Mouse (Mus musculus): ENCODE measurements around the gene Slc9a9.

Slc9a9 gene

DNA sequence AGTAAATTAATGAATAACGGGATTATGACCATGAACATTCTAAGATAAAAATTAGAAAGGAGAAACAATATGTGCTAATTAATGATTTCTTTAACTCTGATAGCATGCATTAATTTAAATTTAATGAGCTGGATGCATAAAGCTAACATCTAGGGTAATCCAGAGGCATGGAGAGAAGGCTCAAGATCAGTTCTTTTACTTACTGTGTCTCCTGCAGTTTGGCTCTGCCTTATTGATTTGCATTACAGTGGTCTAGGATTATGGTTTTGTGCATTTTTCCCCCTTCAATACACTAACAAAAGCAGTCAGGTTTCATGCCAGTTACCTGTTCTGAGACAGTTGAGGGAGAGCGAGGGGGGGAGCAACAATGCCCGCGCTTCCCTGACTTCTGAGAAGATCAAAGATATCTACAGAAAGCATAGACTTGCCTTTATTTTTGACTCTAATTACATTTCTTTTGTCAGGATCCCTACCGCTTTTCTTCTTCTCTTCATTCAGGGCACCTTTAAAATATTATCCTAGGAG lies 298.9 kb downstream of the Slc9a9 start:
- DNase-seq: no peak

DNA sequence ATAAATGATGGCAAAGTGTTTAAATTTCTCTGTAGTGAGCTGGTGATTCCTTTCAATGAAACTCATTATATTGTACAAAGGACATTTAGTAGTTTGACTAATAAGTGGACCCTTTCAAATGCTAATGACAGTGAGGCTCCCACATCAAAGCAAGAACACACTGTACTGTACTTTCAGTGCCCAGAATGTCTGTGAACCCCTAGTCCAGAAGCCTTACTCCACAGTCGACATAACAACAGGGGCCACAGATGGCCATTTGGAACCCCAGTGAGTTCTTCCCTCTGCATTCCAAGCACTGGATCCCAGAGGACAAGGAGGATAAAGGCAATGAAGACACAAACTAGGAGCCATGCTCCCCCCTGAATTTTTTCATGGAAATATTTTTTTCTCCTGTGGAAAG lies 299.4 kb downstream of the Slc9a9 start:
- DNase-seq: no peak

DNA sequence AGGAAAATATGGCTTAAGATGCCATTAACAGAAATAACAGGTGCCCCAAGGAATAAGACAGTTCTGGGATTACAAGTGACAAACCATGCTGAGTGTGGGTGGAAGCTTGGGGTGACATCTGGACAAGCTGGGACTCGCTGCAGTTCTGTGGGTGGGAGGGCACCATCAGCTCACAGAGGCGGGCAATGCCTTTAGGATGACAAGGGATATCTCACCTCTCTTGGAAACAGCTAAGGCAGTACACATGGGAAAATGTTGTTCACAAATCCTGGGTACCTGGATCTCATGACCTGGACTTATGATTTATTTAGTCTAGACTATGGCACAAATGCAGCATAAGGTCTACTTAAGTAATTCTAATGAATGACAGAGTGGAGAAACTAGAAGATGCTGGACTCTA lies 302.3 kb downstream of the Slc9a9 start:
- DNase-seq: no peak

DNA sequence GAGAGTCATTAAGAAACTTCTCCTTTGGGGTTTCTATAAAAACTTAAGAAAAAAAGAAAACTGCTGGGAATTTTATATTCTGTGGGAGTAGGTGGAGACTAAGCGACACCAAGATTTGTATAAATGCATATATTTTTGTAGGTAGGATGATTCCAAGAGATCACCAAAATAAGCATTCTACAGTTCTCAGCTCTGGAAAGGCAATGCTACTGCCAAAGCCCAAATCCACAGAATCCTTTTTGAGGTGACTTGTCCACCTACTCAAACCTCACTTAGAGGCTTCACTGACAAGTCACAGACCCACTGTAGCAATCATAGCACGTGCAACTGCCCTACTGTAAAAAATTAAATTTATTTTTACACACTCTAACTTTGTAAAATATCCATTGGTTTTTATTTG lies 303.0 kb downstream of the Slc9a9 start:
- no peak for DNase-seq

DNA sequence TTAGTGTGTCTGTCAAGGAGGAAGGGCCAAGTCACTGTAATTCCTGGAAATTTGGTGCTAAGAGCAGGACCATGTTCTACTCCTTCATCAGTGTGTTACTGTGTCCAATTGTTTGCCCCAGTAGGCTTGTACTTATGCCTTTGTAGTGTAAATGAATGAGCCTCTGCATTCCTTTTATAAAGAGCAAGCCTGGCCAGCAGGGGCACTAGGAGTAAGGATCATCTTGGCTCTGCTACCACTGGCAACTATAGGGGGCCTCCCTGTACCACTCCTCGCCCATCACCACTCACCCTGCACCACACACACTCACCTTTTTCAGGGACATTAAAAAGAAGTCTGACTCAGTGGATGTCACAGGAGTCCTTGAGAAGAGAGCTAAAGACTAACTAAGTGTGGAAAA lies 306.5 kb downstream of the Slc9a9 start:
- no peak for DNase-seq

DNA sequence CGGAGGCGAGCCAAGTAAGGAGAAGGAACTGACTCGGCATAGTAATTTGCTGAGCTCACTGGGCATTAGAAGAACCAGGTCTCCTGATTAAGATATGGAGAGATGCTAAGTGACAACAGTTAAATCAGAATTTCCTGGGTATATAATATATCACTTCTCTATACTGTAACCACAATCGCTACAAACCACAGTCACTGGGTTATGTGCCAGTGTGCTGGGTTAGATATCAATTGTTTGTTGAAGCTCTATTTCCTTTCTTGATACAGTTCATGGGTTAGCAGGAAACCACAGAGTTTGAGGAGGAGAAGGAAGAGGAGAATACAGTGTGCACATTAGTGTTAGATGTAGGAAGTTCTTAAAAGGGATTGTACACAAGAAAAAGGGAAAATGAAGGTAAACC lies 323.9 kb downstream of the Slc9a9 start:
- DNase-seq: no peak

DNA sequence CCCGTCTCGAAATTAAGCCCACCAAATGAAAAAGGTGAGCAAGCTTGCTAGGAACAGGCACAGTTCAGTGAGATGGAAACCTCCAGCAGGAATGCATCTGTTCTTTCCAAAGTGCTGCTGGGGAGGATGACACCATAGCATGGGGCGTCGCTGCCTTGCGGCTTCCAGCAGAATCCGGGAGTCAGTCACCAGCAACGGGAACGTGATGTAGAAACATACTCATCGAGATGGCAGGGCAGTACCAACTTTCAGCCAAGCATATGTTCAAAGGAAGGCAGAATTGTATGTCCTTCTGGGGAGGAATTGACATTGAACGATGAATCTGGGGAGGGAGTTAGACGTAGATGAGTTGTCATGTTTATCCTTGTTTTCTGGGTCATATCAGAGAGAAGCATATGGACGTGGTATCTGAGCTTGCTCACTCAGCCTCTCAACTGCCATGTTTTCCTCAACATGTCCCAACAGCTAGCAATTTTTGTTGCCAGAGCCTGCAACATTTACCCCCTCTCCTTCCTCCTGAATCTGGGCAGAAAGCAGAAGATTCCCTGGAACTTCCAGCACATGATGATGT lies 350.5 kb downstream of the Slc9a9 start:
- no peak for DNase-seq

DNA sequence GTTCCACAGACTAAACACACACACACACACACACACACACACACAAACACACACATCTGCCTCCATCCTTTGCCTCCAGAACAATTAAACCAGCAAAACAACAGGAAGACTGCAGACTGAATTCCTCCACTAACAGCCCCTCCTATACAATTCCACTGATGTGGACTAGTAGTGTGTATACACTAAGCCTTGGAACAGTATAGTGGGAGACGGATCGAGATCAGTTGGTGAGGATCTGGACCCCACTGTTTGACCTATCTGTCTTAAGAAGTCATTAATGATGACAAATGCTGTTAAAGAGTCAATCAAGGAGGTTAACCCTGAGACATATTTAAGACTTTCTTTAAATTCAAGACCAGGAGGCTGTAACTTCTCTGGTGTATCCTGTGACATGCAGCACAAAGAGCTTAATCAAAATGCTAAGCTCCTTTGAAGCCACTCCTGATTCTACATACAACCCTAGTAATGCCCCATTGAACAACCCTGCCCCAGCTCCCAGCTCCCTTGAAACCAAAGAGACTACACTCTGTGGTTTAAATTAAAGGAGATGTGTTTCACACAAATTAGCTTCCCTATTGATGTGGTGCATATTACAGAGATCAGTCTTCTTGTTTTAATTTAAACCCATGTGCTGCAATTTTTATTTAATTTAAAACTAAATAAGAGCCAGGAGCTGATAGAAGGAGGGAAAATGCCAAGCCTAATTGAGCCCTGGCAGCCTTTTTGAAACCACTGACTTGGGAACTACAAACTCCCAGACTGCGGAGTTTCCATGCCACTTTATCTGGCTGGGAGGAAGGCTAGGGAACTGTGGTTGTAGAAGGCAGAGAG lies 364.6 kb downstream of the Slc9a9 start:
- DNase-seq: no peak

DNA sequence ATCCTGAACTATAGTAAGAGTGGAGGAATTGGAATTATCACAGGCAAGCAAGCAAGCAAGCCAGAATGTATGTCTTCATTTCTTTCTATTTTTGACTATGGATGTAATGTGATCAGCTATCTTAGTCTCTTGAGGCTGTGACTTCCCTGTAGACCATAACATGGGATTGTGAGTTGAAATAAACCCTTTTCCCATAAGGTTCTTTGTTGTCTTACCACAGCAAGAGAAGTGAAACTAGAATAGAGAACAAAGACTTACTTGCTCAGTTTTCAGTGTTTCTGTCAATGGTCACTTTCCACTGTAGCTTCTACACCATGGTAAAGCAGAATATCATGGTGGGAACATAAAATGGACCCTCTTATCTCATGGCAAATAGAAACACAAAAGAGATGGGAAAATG lies 366.5 kb downstream of the Slc9a9 start:
- no peak for DNase-seq

DNA sequence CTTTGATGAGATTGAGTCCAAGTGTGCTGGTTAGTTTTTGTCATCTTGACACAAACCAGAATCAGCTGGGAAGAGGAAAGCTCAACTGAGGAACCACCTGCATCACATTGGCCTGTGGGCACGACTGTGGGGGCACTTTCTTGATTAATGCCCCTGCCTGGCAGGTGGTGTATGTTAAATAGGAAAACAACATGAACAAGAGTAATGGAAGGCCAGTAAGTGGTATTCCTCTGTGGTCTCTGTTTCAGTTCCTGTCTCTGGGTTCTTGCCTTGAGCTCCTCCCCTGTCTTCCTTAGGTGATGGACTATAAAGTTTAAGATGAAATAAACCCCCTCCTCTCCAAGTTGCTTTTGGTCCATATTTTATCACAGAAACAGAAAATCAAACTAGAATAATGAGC lies 372.7 kb downstream of the Slc9a9 start:
- no peak for DNase-seq

DNA sequence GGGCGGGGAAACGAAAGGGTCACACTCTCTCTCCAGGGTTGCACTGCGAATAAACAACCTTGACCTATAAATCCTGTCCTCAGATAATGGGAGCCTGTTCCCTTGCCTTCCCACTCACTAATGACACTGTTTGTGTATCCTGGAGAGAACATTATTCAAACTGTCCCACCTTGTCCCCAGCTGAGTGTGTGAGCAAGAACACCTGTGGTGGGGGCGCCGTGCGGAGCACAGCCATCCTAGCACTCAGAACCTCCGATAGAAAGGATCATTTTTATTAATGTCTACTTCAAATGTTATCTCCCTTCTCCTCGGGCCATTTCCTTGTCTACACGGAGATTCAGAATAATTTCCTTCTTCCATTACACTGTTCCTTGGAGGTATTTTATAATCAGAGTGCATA lies 382.5 kb downstream of the Slc9a9 start:
- no peak for DNase-seq

DNA sequence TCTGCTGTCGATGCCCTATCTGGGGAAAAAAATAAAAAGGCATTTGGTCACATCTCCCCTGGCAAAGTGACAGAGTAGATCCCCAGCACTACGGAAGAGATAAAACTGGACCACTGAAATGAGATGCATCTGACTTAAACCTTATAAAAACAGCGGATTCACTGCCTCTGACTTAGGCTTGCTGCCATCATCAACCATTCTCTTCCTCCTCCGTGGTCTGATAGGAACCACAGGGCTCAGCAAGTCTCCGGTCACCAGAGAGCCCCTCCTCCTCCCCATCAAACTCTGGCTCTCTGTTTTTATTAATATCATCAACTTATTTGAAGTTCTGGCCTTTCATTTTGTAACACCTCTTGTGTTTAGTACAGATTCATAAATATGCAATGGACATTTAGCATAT lies 383.5 kb downstream of the Slc9a9 start:
- DNase-seq: no peak

DNA sequence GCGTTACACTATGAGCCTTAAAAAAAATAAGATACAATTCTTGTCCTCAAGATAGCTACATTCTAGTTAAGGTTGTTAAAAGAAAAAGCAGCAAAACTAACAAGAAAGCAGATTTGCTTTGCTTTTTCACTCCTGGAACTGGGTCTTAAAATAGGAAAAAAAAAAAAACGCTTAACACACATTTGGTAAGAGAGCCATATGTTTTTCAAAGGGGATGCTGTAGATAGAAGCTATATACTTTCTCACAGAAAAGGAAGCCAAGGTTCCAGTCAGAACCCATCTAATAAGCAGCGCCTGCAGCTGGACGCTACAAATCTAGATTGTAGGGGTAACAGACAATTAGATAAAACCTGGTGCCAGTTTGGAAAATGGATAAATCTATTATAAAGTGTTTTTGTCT lies 386.1 kb downstream of the Slc9a9 start:
- DNase-seq: no peak

DNA sequence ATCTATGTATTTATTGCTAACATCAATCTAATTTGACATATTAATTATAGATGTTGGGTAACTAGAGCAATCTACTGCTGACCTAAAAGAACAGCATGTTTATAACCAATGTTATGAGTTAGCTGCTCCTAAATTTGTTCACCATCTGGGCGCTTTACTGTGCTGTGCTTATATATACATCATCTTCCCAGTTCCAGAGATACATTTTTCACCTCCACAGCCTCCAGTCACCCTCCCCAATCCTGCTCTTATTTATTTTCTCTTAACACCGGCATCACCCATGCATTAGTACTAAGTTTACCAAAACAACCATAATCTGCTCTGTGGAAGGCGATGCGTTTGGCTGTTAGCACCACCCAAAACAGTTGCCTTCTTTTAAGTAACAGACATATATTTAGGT lies 391.0 kb downstream of the Slc9a9 start:
- DNase-seq: no peak

DNA sequence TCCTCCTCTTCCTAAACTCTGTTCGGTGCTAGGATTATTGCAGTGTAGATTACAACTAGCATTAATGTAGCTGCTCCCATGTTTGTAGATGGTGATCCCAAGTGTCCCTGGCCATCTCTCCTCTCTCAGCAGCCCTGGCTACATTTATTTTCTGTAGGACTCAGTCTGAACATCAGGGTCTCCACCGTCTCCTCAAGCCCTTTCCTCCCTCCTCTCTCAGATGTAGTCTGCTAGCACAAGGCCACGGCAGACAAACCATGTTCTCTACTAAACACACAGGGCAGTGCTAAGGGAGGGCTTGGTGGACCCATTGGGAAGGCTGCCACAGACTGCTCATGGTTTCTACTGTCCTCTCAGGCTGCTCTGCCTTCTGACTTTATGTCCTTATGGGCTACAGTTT lies 397.3 kb downstream of the Slc9a9 start:
- DNase-seq: no peak

DNA sequence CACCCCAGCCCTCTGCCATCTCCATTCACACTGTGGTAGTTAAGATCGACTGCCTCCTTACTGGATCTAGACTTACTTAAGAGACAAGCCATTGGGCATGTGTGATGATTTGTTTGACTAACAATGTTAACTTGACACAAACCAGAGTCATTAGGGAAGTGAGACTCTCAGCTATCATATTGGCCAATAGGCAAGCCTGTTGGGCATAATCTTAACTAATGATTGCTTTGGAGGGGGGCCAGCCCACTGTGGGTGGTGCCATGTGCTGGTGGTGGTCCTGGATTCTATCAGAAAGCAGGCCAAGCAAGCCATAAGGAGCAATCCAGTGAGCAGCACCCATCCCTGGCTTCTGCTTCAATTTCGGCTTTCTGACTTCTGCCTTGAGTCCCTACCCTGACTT lies 398.8 kb downstream of the Slc9a9 start:
- DNase-seq: no peak

DNA sequence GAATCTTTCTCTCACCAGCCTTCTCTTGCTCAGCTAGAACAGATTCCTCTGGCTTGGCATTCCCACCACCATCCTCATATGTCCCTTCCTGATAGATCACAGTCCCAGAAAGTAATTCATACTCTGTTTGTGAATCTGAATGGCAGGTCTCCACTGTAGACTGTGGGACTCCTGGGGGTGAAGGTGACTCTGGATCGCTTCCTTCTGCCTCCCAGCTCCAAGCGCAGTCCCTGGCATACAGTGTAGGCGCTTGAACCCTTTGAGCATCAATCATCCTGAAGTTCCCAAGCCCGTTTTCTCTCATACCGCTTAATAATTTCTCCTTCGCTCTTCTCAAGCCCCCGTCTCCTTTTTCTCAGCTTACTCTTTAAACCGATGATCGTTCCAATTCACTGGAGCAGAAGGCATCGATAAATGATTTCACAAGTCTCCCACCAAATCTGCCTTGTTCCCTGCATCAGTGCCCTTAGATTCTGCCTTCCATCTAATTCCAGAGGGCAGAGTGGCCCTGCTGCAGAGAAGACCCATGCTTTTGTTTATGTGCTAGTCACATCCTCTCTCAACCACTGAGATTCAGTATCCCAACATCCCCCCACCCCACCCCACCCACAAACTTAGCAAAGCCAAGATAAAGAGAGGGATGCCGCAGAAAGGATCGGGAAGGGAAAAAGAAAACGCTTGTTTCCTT lies 401.3 kb downstream of the Slc9a9 start:
- no peak for DNase-seq

DNA sequence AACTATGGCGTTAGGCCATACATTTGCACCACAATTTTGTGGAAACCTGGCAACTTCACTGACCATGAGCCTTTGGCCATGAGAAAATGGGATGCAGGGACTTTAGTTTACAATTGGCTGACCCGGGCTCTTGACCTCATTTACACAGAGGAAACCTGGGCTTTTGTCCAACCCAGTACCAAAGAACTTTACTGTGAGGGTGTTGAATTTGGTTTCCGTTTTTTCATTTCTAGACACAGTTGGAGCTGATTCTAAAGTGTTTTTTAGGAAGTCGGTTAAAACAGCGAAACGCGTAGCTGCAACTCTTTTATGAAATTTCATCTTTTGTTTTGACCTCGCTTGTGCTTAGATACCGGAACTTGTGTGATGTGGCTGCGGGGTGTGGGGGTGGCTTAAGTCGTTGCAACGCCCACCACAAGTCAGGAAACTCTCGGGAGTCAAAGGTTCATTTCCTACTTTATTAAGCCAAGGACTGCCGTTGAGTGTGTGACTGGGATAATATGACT lies 402.8 kb downstream of the Slc9a9 start:
- peak; percentile 63 to 74 for DNase-seq

DNA sequence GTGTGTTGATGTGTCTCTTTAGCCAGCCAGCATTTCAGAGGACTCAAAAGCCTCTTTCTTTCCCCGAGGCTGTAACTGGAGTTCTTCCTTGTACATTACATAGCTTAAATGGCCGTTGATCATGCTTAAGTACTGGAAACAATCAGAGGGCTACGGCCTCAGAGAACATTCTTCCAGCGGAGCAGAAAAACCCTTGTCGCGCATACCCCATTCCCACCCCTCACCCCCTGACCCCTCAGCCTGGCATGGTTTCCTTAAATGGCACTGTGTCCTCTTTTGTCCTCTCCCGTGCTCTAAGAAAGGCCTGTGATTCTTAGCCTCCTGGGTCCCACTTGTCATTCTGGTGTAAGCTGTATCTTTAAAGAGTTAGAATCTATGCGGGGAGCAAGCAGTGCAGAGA lies 404.0 kb downstream of the Slc9a9 start:
- DNase-seq: no peak

DNA sequence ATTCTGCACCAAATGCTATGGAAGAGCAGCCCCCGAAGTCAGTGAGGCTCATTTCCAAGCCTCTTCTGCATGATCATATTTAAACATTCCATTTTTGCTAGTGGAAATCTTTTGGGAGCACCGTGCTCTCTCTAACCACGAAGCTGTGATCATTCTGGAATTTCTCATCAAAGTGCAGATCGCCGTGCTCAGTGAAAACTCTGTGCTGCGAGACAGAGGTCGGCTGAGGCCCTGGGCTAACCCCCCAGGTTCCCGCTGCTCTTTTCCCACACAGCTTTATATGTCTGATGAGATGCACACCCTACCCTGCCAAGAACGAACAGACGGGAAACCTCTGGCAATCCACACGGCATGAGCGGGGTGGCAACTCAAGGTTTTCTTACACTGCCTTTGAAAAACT lies 406.1 kb downstream of the Slc9a9 start:
- no peak for DNase-seq

DNA sequence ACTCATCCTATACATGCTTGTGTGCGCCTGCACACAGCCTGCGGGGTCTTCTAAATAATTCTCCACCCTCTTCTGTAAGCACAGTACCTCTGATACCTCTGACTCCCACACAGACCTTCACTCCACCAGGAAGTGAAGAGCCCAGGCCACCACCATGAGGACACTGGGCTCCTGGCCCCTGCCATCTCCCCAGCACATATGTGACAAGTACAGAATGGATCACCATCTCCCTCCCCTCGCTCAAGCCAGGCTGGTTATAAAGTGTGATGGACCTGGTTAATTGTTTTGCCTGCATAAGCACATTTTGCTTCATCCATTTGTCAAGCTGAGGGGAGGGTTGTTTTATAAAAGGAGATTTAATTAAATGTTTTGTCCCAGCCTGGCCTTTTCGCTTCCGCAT lies 408.2 kb downstream of the Slc9a9 start:
- no peak for DNase-seq

DNA sequence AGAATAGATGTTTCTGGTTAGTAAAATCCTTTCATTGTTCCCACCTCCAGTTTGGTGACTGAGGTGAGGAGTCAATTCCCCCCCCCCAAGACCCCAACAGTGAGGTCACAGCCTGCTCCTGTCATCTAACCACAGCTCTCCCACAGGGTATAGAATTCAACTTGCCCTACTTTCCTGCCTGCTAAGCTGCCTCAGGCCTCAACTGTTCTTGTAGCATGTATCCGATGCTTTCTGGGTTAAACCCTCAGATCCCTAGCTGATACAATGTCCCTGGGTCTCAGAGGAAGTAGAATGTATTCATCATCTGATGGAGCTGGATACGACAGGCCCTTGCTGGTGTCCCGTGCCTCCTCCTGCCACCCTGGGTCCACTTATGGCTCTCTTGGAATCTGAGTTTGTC lies 408.9 kb downstream of the Slc9a9 start:
- no peak for DNase-seq

DNA sequence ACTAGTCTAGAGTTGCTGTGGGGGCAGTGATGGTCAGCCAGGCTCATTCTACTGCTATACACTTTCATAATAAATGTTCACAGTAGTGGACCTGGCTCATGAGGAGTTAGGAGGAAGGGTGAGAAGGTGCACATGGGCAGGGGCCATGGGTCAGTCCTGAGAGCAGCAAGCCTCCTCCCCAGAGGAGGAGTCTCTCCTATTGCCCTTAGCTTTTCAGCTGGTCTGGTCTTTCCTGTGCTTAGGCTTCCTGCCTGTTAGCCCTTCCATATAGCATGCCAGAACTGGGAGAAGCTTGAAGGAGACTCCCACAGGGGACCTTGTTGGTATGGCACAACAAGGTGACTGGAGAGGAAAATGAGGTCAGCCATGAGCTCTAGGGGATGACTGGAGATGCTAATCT lies 410.2 kb downstream of the Slc9a9 start:
- no peak for DNase-seq
